Mouse (Mus musculus): ENCODE measurements around the gene Eipr1.

GRCm38 (mm10) chr12:28909851-28910250, 158.2 kb downstream of the Eipr1 start:
- no peak for TF ChIP-seq CTCF (IDR thresholded peaks at IDR 0.05)
- TF ChIP-seq POLR2A (IDR thresholded peaks at IDR 0.05; ENCODE audit: insufficient read depth, low read depth, low read length) = no peak

Measured in heart, adult 2 months (tissue).